Comparison of ENCODE assay signal across 24 mouse cellular contexts in genomic region chr3:33562670-33563360, GRCm38 (mm10).
DNase-seq lines count a peak whose midpoint lies in the region; ATAC-seq lines count a peak whose summit lies in the region.
"Had no signal": no experiment of that assay in that cellular context is flagged by ENCODE, and none has a peak within 500 bp of the region (broad histone marks: within the 10 kb centered on the region; RNA-seq: fewer than 3 reads in every experiment).

No protein-coding gene starts in this region.

- H3K4me3 ChIP-seq in midbrain, embryonic 15.5 days = no peak overlapping the region
- no peak overlapping the region for H3K4me3 ChIP-seq in midbrain, embryonic 16.5 days (ENCODE audit: low read depth, low read length)
- H3K4me3 ChIP-seq: embryonic facial prominence, embryonic 15.5 days; forebrain, embryonic 10.5 days; gastrocnemius, adult 2 months; heart, adult 2 months; hindbrain, embryonic 12.5 days; layer of hippocampus, adult 2 months; liver, embryonic 12.5 days; midbrain, embryonic 12.5 days had no signal

- peak; percentile 56; the same call in 1 of the 2 replicates for ATAC-seq in midbrain, embryonic 15.5 days (replicated peaks)
- no peak for ATAC-seq in midbrain, embryonic 16.5 days
- ATAC-seq: liver, embryonic 12.5 days had no signal

- H3K4me1 ChIP-seq in midbrain, embryonic 15.5 days = no peaks in the 10 kb centered on the region; the same call in 1 of the 2 replicates
- H3K4me1 ChIP-seq in midbrain, embryonic 16.5 days (ENCODE audit: control insufficient read depth, insufficient read depth, low read length) = peaks cover 5% of the 10 kb centered on the region; the same call in 1 of the 2 replicates
- H3K4me1 ChIP-seq: embryonic facial prominence, embryonic 15.5 days; forebrain, embryonic 10.5 days; hindbrain, embryonic 12.5 days; liver, embryonic 12.5 days; midbrain, embryonic 12.5 days had no signal

- H3K9me3 ChIP-seq in midbrain, embryonic 15.5 days = no peaks in the 10 kb centered on the region
- H3K9me3 ChIP-seq in midbrain, embryonic 16.5 days (replicated peaks; ENCODE audit: control insufficient read depth, low read length, poor library complexity, severe bottlenecking) = no peaks in the 10 kb centered on the region
- H3K9me3 ChIP-seq: embryonic facial prominence, embryonic 15.5 days; forebrain, embryonic 10.5 days; hindbrain, embryonic 12.5 days; liver, embryonic 12.5 days; midbrain, embryonic 12.5 days had no signal

- 72% methylated on average over 4 of the region's 4 CpGs for WGBS in midbrain, embryonic 15.5 days
- WGBS in midbrain, embryonic 16.5 days = 66% methylated on average over 4 of the region's 4 CpGs

- 0 out of 2 replicates have a peak overlapping the region, but pooled peaks have one; percentile 11 for H3K27ac ChIP-seq in midbrain, embryonic 15.5 days
- no peak overlapping the region for H3K27ac ChIP-seq in midbrain, embryonic 16.5 days (ENCODE audit: low read length)
- H3K27ac ChIP-seq: embryonic facial prominence, embryonic 15.5 days; forebrain, embryonic 10.5 days; gastrocnemius, adult 2 months; heart, adult 2 months; hindbrain, embryonic 12.5 days; layer of hippocampus, adult 2 months; liver, embryonic 12.5 days; macrophage; midbrain, embryonic 12.5 days had no signal

- peak; percentile 3 to 41 for DNase-seq in frontal cortex, adult 2 months (ENCODE audit: extremely low spot score in 1 of 2, low spot score in 1 of 2)
- no peak for DNase-seq in frontal cortex, postnatal 14 days (ENCODE audit: low spot score in 2 of 2)
- DNase-seq in left cerebral cortex, postnatal 4 days = peak; percentile 2
- peak; percentile 7 for DNase-seq in right cerebral cortex, postnatal 14 days
- no peak for DNase-seq in gastrocnemius, postnatal 25 days
- DNase-seq in urinary bladder, adult 18-20 months (ENCODE audit: low spot score in 2 of 2) = no peak
- DNase-seq: adrenal gland, adult 8-10 months; B cell, adult 2 months; cerebellum, adult 9-10 months; gastrocnemius, adult 2 months; heart, adult 2 months; kidney, adult 11 months; kidney, postnatal 10 days; lung, embryonic 14.5 days; spleen, adult 18-20 months had no signal

- H3K9ac ChIP-seq in midbrain, embryonic 15.5 days = no peak overlapping the region
- no peak overlapping the region for H3K9ac ChIP-seq in midbrain, embryonic 16.5 days (ENCODE audit: low read depth, low read length)
- H3K9ac ChIP-seq: embryonic facial prominence, embryonic 15.5 days; hindbrain, embryonic 12.5 days; liver, embryonic 12.5 days; lung, embryonic 14.5 days; midbrain, embryonic 12.5 days had no signal

- H3K27me3 ChIP-seq in midbrain, embryonic 15.5 days (replicated peaks) = no peaks in the 10 kb centered on the region
- H3K27me3 ChIP-seq in midbrain, embryonic 16.5 days (ENCODE audit: control insufficient read depth, insufficient read depth, low read depth, low read length) = no peaks in the 10 kb centered on the region
- H3K27me3 ChIP-seq: embryonic facial prominence, embryonic 15.5 days; hindbrain, embryonic 12.5 days; liver, embryonic 12.5 days; midbrain, embryonic 12.5 days had no signal

- no peak overlapping the region for H3K4me2 ChIP-seq in midbrain, embryonic 15.5 days
- H3K4me2 ChIP-seq in midbrain, embryonic 16.5 days (ENCODE audit: low read length) = no peak overlapping the region
- H3K4me2 ChIP-seq: embryonic facial prominence, embryonic 15.5 days; hindbrain, embryonic 12.5 days; liver, embryonic 12.5 days; lung, embryonic 14.5 days; midbrain, embryonic 12.5 days had no signal

- intact Hi-C loops in left cerebral cortex, postnatal 4 days (cut with DNase I) = no loop called here

- H3K36me3 ChIP-seq in midbrain, embryonic 15.5 days (replicated peaks) = no peaks in the 10 kb centered on the region
- H3K36me3 ChIP-seq in midbrain, embryonic 16.5 days (ENCODE audit: control insufficient read depth, insufficient read depth, low read length) = no peaks in the 10 kb centered on the region
- H3K36me3 ChIP-seq: embryonic facial prominence, embryonic 15.5 days; forebrain, embryonic 10.5 days; hindbrain, embryonic 12.5 days; liver, embryonic 12.5 days; midbrain, embryonic 12.5 days had no signal

Comparison
In these comparisons a context has a peak if more than half of its experiments do, and no peak if none do; other contexts are left out.
1. DNase-seq: peak in frontal cortex, adult 2 months (2 of 2), left cerebral cortex, postnatal 4 days (single experiment) and right cerebral cortex, postnatal 14 days (single experiment); none in frontal cortex, postnatal 14 days (0 of 2), gastrocnemius, postnatal 25 days (single experiment) and urinary bladder, adult 18-20 months (0 of 2).